Mouse (Mus musculus): ENCODE data around the gene Ina.

- TF ChIP-seq CTCF (IDR thresholded peaks at IDR 0.05 in 2 of 3, conservative IDR thresholded peaks at IDR 0.05 in 1 of 3; ENCODE audit: control insufficient read depth in 1 of 3, insufficient read depth in 1 of 3, low read depth in 2 of 3, low read length in 3 of 3, poor library complexity in 1 of 3, severe bottlenecking in 1 of 3), result peak in 2 of 3 experiments; percentile 6 to 27; a peak in 1 of 6 replicates
- TF ChIP-seq CHD1 (IDR thresholded peaks at IDR 0.05; ENCODE audit: low read depth, low read length), result 0 out of 2 replicates have a peak, but pooled peaks have one; percentile 83
- peak; percentile 28 to 86; a peak in 3 of 4 replicates for TF ChIP-seq POLR2A (IDR thresholded peaks at IDR 0.05; ENCODE audit: control insufficient read depth in 1 of 2, insufficient read depth in 1 of 2, low read depth in 1 of 2, low read length in 2 of 2, poor library complexity in 1 of 2)
- peak; percentile 76 for TF ChIP-seq BHLHE40 (IDR thresholded peaks at IDR 0.05; ENCODE audit: borderline replicate concordance, low read depth, low read length)
- peak; percentile 85 for TF ChIP-seq POLR2AphosphoS2 (IDR thresholded peaks at IDR 0.05; ENCODE audit: low read length)
- peak; percentile 20; the same call in 1 of the 2 replicates for TF ChIP-seq SMC3 (IDR thresholded peaks at IDR 0.05; ENCODE audit: low read depth, low read length)
- peak; percentile 97 to 98 for TF ChIP-seq EP300 (IDR thresholded peaks at IDR 0.05; ENCODE audit: low read depth in 1 of 2, low read length in 2 of 2)
- TF ChIP-seq ZMIZ1 (IDR thresholded peaks at IDR 0.05; ENCODE audit: low read depth, low read length), result peak; percentile 53; the same call in 1 of the 2 replicates
- TF ChIP-seq GATA1 (IDR thresholded peaks at IDR 0.05; ENCODE audit: low read depth, low read length), result peak; percentile 98
Observed at GRCm38 (mm10) chr19:46988231-46989087, 26.0 kb upstream of the Ina start.

Measured in MEL (cell line).